Mouse (Mus musculus) cortical plate, adult 2 months (tissue): ENCODE data around the gene Fbn1. TPM values are rescaled to one million over a fixed set of nuclear protein-coding genes. Genes with fewer than 3 reads are reported as not detected.

Experiments
- H3K27ac ChIP-seq: fragments of 200-500 bp; 2 replicates; pipeline ENCODE4 v1.5.1; 2012; ENCODE audit warnings: low read length, control low read depth, inconsistent platforms; ENCODE audit not compliant: insufficient read depth
- H3K4me1 ChIP-seq: fragments of 200-500 bp; 2 replicates; pipeline ENCODE4 v1.6.1; 2011; ENCODE audit warnings: low read length; ENCODE audit not compliant: control insufficient read depth, insufficient read depth
- H3K4me3 ChIP-seq: fragments of 200-500 bp; 2 replicates; pipeline ENCODE4 v1.5.1; 2011; ENCODE audit warnings: mild to moderate bottlenecking, low read length, control low read depth; ENCODE audit not compliant: insufficient read depth
- CTCF ChIP-seq: fragments of 200-500 bp; IDR thresholded peaks from 2 replicates; pipeline ENCODE4 v1.5.1; 2011; ENCODE audit warnings: mild to moderate bottlenecking, control low read depth, low read length; ENCODE audit not compliant: insufficient read depth; ENCODE audit errors: extremely low read depth
- POLR2A ChIP-seq: fragments of 200-500 bp; IDR thresholded peaks from 2 replicates; pipeline ENCODE4 v1.6.1; 2011; ENCODE audit warnings: mild to moderate bottlenecking, low read length, control low read depth; ENCODE audit not compliant: insufficient read depth; ENCODE audit errors: extremely low read depth
- polyA plus RNA-seq: library from polyadenylated mRNA; depleted of rRNA; stranded (reverse); fragments of >200 nt; gene quantifications from 2 replicates; pipeline ENCODE4 v1.2.3, GENCODE M21; 2012; rRNA removed

Gene Fbn1
- 1.5 and 2.0 TPM in 2 replicates for polyA plus RNA-seq

- TF ChIP-seq POLR2A = no peak
- TF ChIP-seq CTCF = no peak
- peak within 1 kb of the TSS; percentile 67; the same call in 1 of the 2 replicates for H3K4me3 ChIP-seq
- no peak within 1 kb of the TSS for H3K27ac ChIP-seq
- no peaks in the 10 kb centered on the region for H3K4me1 ChIP-seq
These were observed at the start of gene Fbn1 for GRCm38 (mm10) chr2:125507893-125508292. Fbn1 (minus strand) TSS chr2:125507993.

- Histone ChIP-seq H3K4me3 (no peak overlapping the region), H3K4me1 (no peaks in the 10 kb centered on the region; the same call in 1 of the 2 replicates), H3K27ac (no peak overlapping the region)
- no peak for TF ChIP-seq CTCF
- TF ChIP-seq POLR2A = no peak
These were observed 48.0 kb upstream of the Fbn1 start for GRCm38 (mm10) chr2:125555830-125556229.

- TF ChIP-seq POLR2A (no peak), CTCF (no peak)
- Histone ChIP-seq H3K4me1 (no peaks in the 10 kb centered on the region), H3K4me3 (no peak overlapping the region), H3K27ac (no peak overlapping the region)
These were observed 41.2 kb upstream of the Fbn1 start for GRCm38 (mm10) chr2:125548806-125549578.

GRCm38 (mm10) chr2:125544986-125545385 is 37.2 kb upstream of the Fbn1 start:
- H3K4me3 ChIP-seq = no peak overlapping the region
- H3K4me1 ChIP-seq = no peaks in the 10 kb centered on the region
- H3K27ac ChIP-seq = no peak overlapping the region
- TF ChIP-seq POLR2A = no peak
- TF ChIP-seq CTCF = no peak

GRCm38 (mm10) chr2:125543646-125544045 is 35.9 kb upstream of the Fbn1 start:
- TF ChIP-seq CTCF (no peak), POLR2A (no peak)
- H3K4me1 ChIP-seq = no peaks in the 10 kb centered on the region
- no peak overlapping the region for H3K4me3 ChIP-seq
- no peak overlapping the region for H3K27ac ChIP-seq

- Histone ChIP-seq H3K27ac (no peak overlapping the region), H3K4me3 (no peak overlapping the region), H3K4me1 (no peaks in the 10 kb centered on the region)
- TF ChIP-seq POLR2A (no peak), CTCF (no peak)
These were observed 33.7 kb upstream of the Fbn1 start for GRCm38 (mm10) chr2:125541451-125541850.

GRCm38 (mm10) chr2:125540579-125540978 is 32.8 kb upstream of the Fbn1 start:
- Histone ChIP-seq H3K4me1 (no peaks in the 10 kb centered on the region), H3K27ac (no peak overlapping the region), H3K4me3 (no peak overlapping the region)
- TF ChIP-seq CTCF = no peak

- Histone ChIP-seq H3K27ac (no peak overlapping the region), H3K4me3 (no peak overlapping the region), H3K4me1 (no peaks in the 10 kb centered on the region)
- TF ChIP-seq CTCF (no peak), POLR2A (no peak)
These were observed 31.8 kb upstream of the Fbn1 start for GRCm38 (mm10) chr2:125539640-125540039.

GRCm38 (mm10) chr2:125530665-125531064 is 22.9 kb upstream of the Fbn1 start:
- TF ChIP-seq POLR2A (no peak), CTCF (no peak)
- H3K4me3 ChIP-seq = no peak overlapping the region
- H3K27ac ChIP-seq = no peak overlapping the region
- H3K4me1 ChIP-seq = no peaks in the 10 kb centered on the region

- Histone ChIP-seq H3K4me1 (no peaks in the 10 kb centered on the region), H3K4me3 (no peak overlapping the region), H3K27ac (no peak overlapping the region)
- TF ChIP-seq CTCF (no peak), POLR2A (no peak)
These were observed 18.8 kb upstream of the Fbn1 start for GRCm38 (mm10) chr2:125526566-125526965.
